Mouse (Mus musculus): ENCODE data around the gene Nmu.

- TF ChIP-seq CTCF (IDR thresholded peaks at IDR 0.05; ENCODE audit: control insufficient read depth, insufficient read depth, insufficient replicate concordance, low read depth, low read length) (no peak), POLR2A (IDR thresholded peaks at IDR 0.05; ENCODE audit: control insufficient read depth, low read depth, low read length) (no peak)
Measured at GRCm38 (mm10) chr5:76288256-76288655, 75.3 kb downstream of the Nmu start.

Measured in testis, adult 2 months (tissue).